Mouse (Mus musculus): ENCODE measurements at regions not wholly inside any gene's neighbourhood (a gene's known extent, or its start where the extent isn't known, plus 50 kb on each side); places are given as distances from the start of the nearest gene placed in this dataset.
A peak's percentile ranks its signal among the peaks of the same experiment; 100 is the strongest.

- no peak for ATAC-seq
- no peak overlapping the region for H3K9ac ChIP-seq
- 88% methylated on average over 3 of the region's 3 CpGs for WGBS
- no peak overlapping the region for H3K4me2 ChIP-seq (replicated peaks)
- no peak overlapping the region for H3K4me3 ChIP-seq (replicated peaks)
- H3K9me3 ChIP-seq, result no peaks in the 10 kb centered on the region
- H3K36me3 ChIP-seq, result no peaks in the 10 kb centered on the region
- H3K27me3 ChIP-seq (replicated peaks), result no peaks in the 10 kb centered on the region
- no peak overlapping the region for H3K27ac ChIP-seq
- no peaks in the 10 kb centered on the region for H3K4me1 ChIP-seq (replicated peaks)
These were observed 267.4 kb downstream of the Fam173b start for GRCm38 (mm10) chr15:31869100-31869499.

- WGBS, result 21% methylated on average over 14 of the region's 14 CpGs
- Histone ChIP-seq H3K27me3 (replicated peaks) (no peaks in the 10 kb centered on the region), H3K9me3 (no peaks in the 10 kb centered on the region), H3K27ac (no peak overlapping the region), H3K36me3 (no peaks in the 10 kb centered on the region), H3K4me2 (replicated peaks) (peak overlapping the region; percentile 15; the same call in 1 of the 2 replicates), H3K4me3 (replicated peaks) (no peak overlapping the region), H3K4me1 (replicated peaks) (no peaks in the 10 kb centered on the region), H3K9ac (no peak overlapping the region)
- peak; percentile 99 for ATAC-seq
These were observed 268.2 kb downstream of the Fam173b start for GRCm38 (mm10) chr15:31869673-31870417.

- H3K27me3 ChIP-seq (replicated peaks), result no peaks in the 10 kb centered on the region
- no peaks in the 10 kb centered on the region for H3K36me3 ChIP-seq
- no peaks in the 10 kb centered on the region for H3K9me3 ChIP-seq
- H3K4me1 ChIP-seq (replicated peaks), result no peaks in the 10 kb centered on the region
- H3K9ac ChIP-seq, result no peak overlapping the region
- no peak overlapping the region for H3K27ac ChIP-seq
- ATAC-seq, result no peak
- WGBS, result 86% methylated on average over 2 of the region's 2 CpGs
- H3K4me2 ChIP-seq (replicated peaks), result no peak overlapping the region
- no peak overlapping the region for H3K4me3 ChIP-seq (replicated peaks)
These were observed 273.8 kb downstream of the Fam173b start for GRCm38 (mm10) chr15:31875436-31875835.

GRCm38 (mm10) chr15:31880479-31880878 is 278.8 kb downstream of the Fam173b start:
- Histone ChIP-seq H3K27ac (no peak overlapping the region), H3K9ac (no peak overlapping the region), H3K27me3 (replicated peaks) (no peaks in the 10 kb centered on the region), H3K36me3 (no peaks in the 10 kb centered on the region), H3K9me3 (no peaks in the 10 kb centered on the region), H3K4me1 (replicated peaks) (no peaks in the 10 kb centered on the region), H3K4me3 (replicated peaks) (no peak overlapping the region), H3K4me2 (replicated peaks) (no peak overlapping the region)
- ATAC-seq, result no peak
- WGBS, result 66% methylated on average over 9 of the region's 9 CpGs

GRCm38 (mm10) chr15:31882331-31882730 is 280.7 kb downstream of the Fam173b start:
- Histone ChIP-seq H3K4me2 (replicated peaks) (no peak overlapping the region), H3K9me3 (no peaks in the 10 kb centered on the region), H3K9ac (no peak overlapping the region), H3K27ac (no peak overlapping the region), H3K4me3 (replicated peaks) (no peak overlapping the region), H3K27me3 (replicated peaks) (no peaks in the 10 kb centered on the region), H3K4me1 (replicated peaks) (no peaks in the 10 kb centered on the region), H3K36me3 (no peaks in the 10 kb centered on the region)
- 51% methylated on average over 5 of the region's 5 CpGs for WGBS
- ATAC-seq, result no peak

DNA sequence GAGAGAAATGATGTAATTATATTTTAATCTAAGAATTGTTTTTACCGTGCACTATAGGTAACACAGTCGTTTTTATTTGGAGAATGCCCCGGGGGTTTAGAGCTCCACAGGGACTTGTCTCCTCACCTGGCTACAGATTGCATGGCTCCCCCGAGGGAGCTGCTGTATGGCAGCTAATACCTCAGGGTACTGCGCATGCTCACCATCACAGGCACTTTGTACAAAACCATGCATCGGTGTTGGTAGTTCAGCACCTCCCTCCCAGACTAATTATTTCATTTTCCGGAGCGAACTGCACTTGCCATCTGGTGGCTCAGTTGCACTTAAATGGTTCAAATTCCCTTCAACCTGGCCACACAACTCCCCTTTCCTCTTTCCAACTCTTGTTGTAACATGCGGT is 281.9 kb downstream of the Fam173b start:
- Histone ChIP-seq H3K27me3 (replicated peaks) (no peaks in the 10 kb centered on the region), H3K4me3 (replicated peaks) (no peak overlapping the region), H3K36me3 (no peaks in the 10 kb centered on the region), H3K27ac (no peak overlapping the region), H3K4me2 (replicated peaks) (no peak overlapping the region), H3K9me3 (no peaks in the 10 kb centered on the region), H3K9ac (no peak overlapping the region), H3K4me1 (replicated peaks) (no peaks in the 10 kb centered on the region)
- WGBS, result 85% methylated on average over 9 of the region's 9 CpGs
- ATAC-seq, result no peak

GRCm38 (mm10) chr15:31898904-31899650 is 278.0 kb upstream of the Tas2r119 start:
- Histone ChIP-seq H3K36me3 (no peaks in the 10 kb centered on the region), H3K9me3 (no peaks in the 10 kb centered on the region), H3K4me3 (replicated peaks) (no peak overlapping the region), H3K4me2 (replicated peaks) (no peak overlapping the region), H3K4me1 (replicated peaks) (no peaks in the 10 kb centered on the region), H3K27ac (no peak overlapping the region), H3K27me3 (replicated peaks) (no peaks in the 10 kb centered on the region), H3K9ac (no peak overlapping the region)
- no peak for ATAC-seq
- WGBS, result 82% methylated on average over 13 of the region's 13 CpGs

- Histone ChIP-seq H3K27me3 (replicated peaks) (no peaks in the 10 kb centered on the region), H3K4me2 (replicated peaks) (no peak overlapping the region), H3K4me3 (replicated peaks) (no peak overlapping the region), H3K36me3 (no peaks in the 10 kb centered on the region), H3K4me1 (replicated peaks) (no peaks in the 10 kb centered on the region), H3K9me3 (no peaks in the 10 kb centered on the region), H3K27ac (no peak overlapping the region), H3K9ac (no peak overlapping the region)
- 76% methylated on average over 4 of the region's 4 CpGs for whole genome bisulfite sequencing
- ATAC-seq, result no peak
These were observed 276.8 kb upstream of the Tas2r119 start for GRCm38 (mm10) chr15:31900325-31900724.

- H3K9me3 ChIP-seq, result no peaks in the 10 kb centered on the region
- WGBS, result 88% methylated on average over 9 of the region's 9 CpGs
- no peak for ATAC-seq
- H3K9ac ChIP-seq, result no peak overlapping the region
- no peaks in the 10 kb centered on the region for H3K27me3 ChIP-seq (replicated peaks)
- H3K27ac ChIP-seq, result no peak overlapping the region
- no peaks in the 10 kb centered on the region for H3K4me1 ChIP-seq (replicated peaks)
- no peaks in the 10 kb centered on the region for H3K36me3 ChIP-seq
- H3K4me3 ChIP-seq (replicated peaks), result no peak overlapping the region
- H3K4me2 ChIP-seq (replicated peaks), result no peak overlapping the region
These were observed 268.7 kb upstream of the Tas2r119 start for GRCm38 (mm10) chr15:31908432-31908831.

GRCm38 (mm10) chr15:31911978-31912377 is 265.1 kb upstream of the Tas2r119 start:
- Histone ChIP-seq H3K4me3 (replicated peaks) (no peak overlapping the region), H3K9me3 (no peaks in the 10 kb centered on the region), H3K4me2 (replicated peaks) (no peak overlapping the region), H3K36me3 (no peaks in the 10 kb centered on the region), H3K9ac (no peak overlapping the region), H3K27ac (no peak overlapping the region), H3K27me3 (replicated peaks) (no peaks in the 10 kb centered on the region), H3K4me1 (replicated peaks) (no peaks in the 10 kb centered on the region)
- ATAC-seq, result no peak
- WGBS, result 92% methylated on average over 3 of the region's 3 CpGs

GRCm38 (mm10) chr15:31921485-31921884 is 255.6 kb upstream of the Tas2r119 start:
- WGBS, result 66% methylated on average over 3 of the region's 3 CpGs
- H3K9ac ChIP-seq, result no peak overlapping the region
- no peak overlapping the region for H3K27ac ChIP-seq
- H3K4me3 ChIP-seq (replicated peaks), result no peak overlapping the region
- no peaks in the 10 kb centered on the region for H3K4me1 ChIP-seq (replicated peaks)
- no peak overlapping the region for H3K4me2 ChIP-seq (replicated peaks)
- H3K27me3 ChIP-seq (replicated peaks), result no peaks in the 10 kb centered on the region
- no peaks in the 10 kb centered on the region for H3K9me3 ChIP-seq
- H3K36me3 ChIP-seq, result no peaks in the 10 kb centered on the region
- no peak for ATAC-seq

DNA sequence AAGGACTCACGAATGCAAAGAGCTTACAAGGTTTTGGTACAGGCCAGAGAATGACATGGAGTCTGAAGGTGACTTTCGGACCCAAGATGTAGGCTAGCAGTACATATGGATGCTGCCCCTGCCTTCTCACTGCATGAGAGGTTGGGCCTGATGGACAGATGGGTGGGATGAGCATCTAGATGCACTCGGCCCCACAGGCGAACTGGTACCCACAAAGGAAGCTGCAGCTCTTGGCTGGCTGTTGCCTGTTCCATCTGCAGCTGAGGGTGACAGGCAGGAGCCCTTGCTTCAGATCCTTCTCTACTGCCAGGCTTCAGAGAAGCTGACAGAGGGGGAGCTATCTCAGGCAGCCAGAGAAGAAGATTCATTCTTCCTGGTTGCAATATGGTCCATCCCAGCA is 216.8 kb upstream of the Tas2r119 start:
- ATAC-seq, result no peak
- no peaks in the 10 kb centered on the region for H3K27me3 ChIP-seq (replicated peaks)
- H3K4me2 ChIP-seq (replicated peaks), result no peak overlapping the region
- H3K4me1 ChIP-seq (replicated peaks), result 0 out of 2 replicates have a peak, but pooled peaks cover 4% of the 10 kb centered on the region
- WGBS, result 89% methylated on average over 4 of the region's 4 CpGs
- no peak overlapping the region for H3K4me3 ChIP-seq (replicated peaks)
- H3K27ac ChIP-seq, result no peak overlapping the region
- H3K9me3 ChIP-seq, result no peaks in the 10 kb centered on the region
- H3K36me3 ChIP-seq, result no peaks in the 10 kb centered on the region
- no peak overlapping the region for H3K9ac ChIP-seq

GRCm38 (mm10) chr15:31961963-31962362 is 215.1 kb upstream of the Tas2r119 start:
- no peak for ATAC-seq

More at GRCm38 (mm10) chr15:31961963-31962362, 215.1 kb upstream of the Tas2r119 start:
- Histone ChIP-seq H3K27me3 (replicated peaks) (no peaks in the 10 kb centered on the region), H3K9me3 (no peaks in the 10 kb centered on the region), H3K36me3 (no peaks in the 10 kb centered on the region), H3K4me2 (replicated peaks) (no peak overlapping the region), H3K4me3 (replicated peaks) (no peak overlapping the region), H3K27ac (no peak overlapping the region), H3K4me1 (replicated peaks) (0 out of 2 replicates have a peak, but pooled peaks cover 4% of the 10 kb centered on the region), H3K9ac (no peak overlapping the region)
- WGBS, result 35% methylated on average over 2 of the region's 2 CpGs
